Mouse (Mus musculus) CH12F3 (cell line): ENCODE measurements around the gene Icam5.

Experiments
- in situ Hi-C: fragments of 300-500 bp; cut with MboI; formaldehyde crosslinking; loops from 2 replicates; pipeline ENCODE4 v1.14.3; 2020; ENCODE audit warnings: low sequenced_read_pairs

Icam5 gene

GRCm38 (mm10) chr9:21011846-21012312, 20.0 kb upstream of the Icam5 start:
- in situ Hi-C loops: no loop called here

- in situ Hi-C loops: no loop called here
Observed at GRCm38 (mm10) chr9:21012368-21012767, 19.5 kb upstream of the Icam5 start.

DNA sequence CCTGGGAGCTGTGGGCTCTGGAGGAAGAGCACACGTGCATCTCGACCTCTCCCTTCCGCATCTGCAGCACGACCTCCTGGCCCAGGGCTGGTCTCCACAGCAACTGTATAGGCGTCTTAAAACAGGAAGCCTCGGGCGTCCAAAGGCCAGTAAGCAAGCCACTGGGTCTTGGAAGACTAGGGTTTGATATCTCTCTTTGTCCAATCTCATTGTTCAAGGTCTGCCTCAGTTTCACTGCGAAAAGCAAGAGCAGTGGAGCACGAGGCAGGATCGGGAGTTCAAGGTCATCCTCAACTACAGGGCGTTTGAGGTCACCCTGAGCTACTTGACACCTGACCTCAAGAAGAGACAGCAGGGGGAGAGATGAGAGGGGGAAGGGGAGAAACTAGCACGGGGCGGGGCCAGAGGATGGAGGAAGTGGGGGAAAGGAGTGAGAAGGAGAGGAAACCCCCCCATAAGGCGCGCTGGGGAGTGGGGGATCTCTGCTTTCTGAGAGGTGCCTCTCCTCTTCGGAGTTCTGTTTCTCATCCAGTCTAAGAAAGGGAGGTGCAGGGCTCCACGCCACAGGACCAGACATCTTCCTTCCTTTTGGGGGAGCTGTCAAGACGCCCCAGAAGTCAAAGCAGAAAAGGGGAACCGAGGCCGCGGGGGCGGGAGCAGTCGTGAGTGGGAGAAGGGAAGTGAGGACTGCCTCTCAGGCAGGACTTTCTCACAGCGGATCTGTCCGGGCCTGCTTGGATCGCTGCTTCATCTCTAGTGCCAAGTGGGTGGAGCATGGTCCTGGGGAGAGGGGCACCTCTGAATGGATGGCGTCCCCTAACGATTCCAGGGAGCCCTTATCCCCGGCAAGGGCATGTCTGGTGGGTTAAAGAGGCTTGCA, 16.9 kb upstream of the Icam5 start:
- in situ Hi-C loops: no loop called here

DNA sequence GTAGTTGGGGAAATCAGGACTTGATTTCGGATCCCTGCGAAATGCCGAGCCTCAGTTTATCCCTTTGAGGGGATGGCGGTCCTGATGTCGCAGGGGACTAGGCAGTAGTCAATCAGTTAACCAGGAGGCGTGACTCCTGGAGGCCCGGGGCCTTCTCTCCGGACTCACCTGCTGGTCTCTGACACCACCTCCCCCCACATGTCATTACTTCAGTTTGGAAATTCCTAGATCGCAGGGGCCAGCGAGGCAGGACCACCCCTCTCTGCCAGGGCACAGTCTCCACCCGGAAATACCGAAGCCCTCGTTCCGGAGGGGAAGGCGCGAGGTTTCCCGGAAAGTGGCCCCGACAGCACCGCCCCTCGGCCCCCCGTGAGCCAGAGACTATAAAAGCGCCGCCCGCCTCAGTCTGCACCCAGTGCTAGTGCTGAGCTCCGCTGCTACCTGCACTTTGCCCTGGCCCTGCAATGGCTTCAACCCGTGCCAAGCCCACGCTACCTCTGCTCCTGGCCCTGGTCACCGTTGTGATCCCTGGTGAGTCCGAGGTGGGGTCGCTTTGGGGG, 16.2 kb upstream of the Icam5 start, which contains the start of gene Icam1:
TSS of gene Icam1 (plus strand) at position 415 of the 560 bp plus-strand sequence.
- in situ Hi-C loops: no loop called here

- in situ Hi-C loops: no loop called here
Observed at GRCm38 (mm10) chr9:21016331-21017176, 15.3 kb upstream of the Icam5 start.

DNA sequence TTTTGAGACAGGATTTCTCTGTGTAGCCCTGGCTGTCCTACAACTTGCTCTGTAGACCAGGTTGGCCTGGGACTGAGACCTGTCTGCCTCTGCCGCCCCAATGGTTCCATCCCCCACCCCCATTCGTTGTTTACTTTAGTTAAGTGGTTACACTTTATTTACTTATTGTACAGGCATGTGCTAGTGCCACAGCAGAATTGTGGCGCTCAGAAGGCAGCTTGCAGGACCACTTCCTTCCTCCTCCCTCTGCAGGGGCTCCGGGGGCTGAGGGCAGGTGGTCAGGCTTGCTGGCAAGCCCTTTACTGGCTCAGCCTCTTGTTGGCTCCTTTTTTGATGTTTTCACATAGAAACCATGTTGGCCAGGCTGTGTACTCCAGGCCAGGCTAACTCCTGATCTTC, 14.7 kb upstream of the Icam5 start:
- in situ Hi-C loops: no loop called here

- in situ Hi-C loops: no loop called here
Observed at GRCm38 (mm10) chr9:21018600-21018999, 13.3 kb upstream of the Icam5 start.

DNA sequence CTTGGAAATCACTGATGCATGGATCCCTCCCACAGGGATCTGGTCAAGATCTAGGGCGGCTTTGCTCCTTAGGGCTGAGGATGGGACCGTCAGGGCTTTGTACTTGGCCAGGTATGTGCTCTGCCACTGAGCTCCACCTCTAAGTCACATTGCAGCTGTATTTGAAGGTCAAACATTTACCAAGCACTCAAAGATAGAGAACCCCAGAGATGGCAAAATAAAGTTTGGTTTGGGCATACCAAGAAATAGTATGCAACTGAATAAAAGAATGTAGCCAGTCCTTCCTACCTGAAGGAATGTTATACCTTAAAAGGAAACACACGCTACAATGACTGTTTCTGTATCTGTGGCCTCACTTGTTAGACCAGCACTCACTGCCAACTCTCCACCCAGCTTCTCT, 10.5 kb upstream of the Icam5 start:
- in situ Hi-C loops: loop anchor here (5.0 kb wide), 1 partner anchor 121 kb away; no protein-coding TSS in a partner anchor

- in situ Hi-C loops: loop anchor here (5.0 kb wide), 1 partner anchor 120 kb away; no protein-coding TSS in a partner anchor
Observed at GRCm38 (mm10) chr9:21022288-21022687, 9.6 kb upstream of the Icam5 start.

DNA sequence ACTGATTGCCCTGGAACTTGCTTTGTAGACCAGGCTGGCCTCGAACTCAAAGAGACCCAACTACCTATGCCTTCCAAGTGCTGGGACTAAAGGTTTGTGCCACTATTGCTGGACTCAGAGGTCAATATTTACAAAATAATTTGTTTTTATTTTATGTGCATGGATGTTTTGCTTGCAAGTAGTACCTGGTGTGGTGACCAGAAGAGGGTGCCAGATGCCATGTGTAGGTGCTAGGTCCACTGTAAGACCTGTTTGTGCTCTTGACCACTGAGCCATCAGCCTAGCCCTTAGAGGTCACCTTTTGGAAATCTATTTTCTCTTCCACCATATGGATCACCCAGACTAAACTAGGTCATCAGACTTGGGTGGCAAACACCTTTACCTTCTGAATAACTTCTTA, 9.1 kb upstream of the Icam5 start:
- in situ Hi-C loops: loop anchor here (5.0 kb wide), 1 partner anchor 120 kb away; no protein-coding TSS in a partner anchor

DNA sequence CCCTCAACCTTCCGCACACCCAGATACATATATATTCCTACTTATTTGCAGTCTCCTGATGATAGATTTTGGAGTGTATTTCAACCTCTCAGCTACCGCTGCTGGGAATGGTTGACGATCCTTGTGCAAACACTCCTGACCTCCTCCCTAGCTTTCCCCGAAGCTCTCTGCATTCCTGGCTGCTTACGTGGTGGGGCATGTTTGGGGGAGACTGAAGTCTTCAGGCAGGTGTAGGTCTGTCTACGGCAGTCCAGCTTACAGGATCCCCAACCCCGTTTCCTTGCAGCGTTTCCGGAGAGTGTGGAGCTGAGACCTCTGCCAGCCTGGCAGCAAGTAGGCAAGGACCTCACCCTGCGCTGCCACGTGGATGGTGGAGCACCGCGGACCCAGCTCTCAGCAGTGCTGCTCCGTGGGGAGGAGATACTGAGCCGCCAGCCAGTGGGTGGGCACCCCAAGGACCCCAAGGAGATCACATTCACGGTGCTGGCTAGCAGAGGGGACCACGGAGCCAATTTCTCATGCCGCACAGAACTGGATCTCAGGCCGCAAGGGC, 6.5 kb upstream of the Icam5 start:
- in situ Hi-C loops: no loop called here

GRCm38 (mm10) chr9:21026849-21027248, 5.0 kb upstream of the Icam5 start:
- in situ Hi-C loops: no loop called here

GRCm38 (mm10) chr9:21027774-21028290, 4.0 kb upstream of the Icam5 start:
- in situ Hi-C loops: no loop called here

DNA sequence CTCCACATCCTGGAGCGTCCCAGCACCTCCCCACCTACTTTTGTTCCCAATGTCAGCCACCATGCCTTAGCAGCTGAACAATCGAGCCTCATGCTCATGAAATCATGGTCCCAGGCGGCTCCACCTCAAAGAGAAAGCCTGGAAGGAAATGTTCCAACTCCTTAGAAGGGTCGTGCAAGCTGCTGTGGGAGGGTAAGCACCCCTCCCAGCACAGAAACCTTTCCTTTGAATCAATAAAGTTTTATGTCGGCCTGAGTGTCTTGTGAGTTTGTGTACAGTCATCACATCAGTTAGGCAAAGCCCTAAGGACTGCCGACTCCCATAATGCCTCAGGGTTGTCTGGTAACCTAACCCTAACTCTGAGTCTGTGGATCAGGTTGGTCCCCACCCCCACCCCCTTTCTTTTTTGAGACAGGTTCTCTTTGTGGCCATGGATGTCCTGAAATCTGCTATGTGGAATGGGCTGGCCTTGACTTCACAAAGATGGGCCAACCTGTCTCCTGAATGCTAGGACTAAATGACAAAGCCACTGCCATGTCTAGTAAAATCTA, 3.2 kb upstream of the Icam5 start:
- in situ Hi-C loops: no loop called here

DNA sequence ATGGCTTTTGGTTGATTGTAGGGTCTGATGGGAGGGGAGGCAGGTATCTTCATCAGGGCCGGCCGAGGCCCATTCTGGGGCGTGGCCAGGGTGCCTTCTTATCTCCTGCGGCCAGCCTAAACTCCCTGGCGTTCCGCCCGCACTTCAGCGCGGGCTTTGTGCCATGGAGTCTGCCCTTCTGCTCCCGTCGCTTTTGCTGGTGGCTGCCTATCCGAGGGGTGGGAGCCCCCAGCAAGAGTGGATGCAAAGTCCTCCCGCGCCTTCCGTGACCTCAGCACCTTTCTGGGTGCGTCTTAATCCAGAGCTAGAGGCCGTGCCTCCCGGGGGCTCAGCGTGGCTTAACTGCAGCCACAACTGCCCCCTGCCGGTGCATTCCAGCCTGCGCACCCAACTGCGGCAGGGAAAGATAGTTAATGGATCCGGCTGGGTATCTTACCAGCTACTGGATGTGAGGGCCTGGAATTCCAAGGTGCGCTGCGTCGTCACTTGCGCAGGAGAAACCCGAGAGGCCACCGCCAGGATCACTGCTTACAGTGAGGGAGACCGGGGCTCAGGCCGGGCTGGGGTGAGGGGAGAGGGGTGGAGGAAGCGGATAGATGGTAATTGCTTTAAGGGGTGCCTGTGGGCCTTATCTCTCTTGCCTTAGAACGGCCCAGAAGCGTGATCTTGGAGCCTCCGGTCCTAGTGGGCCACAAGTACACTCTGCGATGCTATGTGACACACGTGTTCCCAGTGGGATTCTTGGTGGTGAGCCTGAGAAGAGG, 2.4 kb upstream of the Icam5 start, which contains the start of gene Icam4:
TSS of gene Icam4 (plus strand) at position 83 of the 764 bp plus-strand sequence.
- in situ Hi-C loops: no loop called here

GRCm38 (mm10) chr9:21030055-21030600, 1.7 kb upstream of the Icam5 start:
- in situ Hi-C loops: no loop called here

- in situ Hi-C loops: no loop called here
Observed at GRCm38 (mm10) chr9:21030781-21031250, 1.1 kb upstream of the Icam5 start.

DNA sequence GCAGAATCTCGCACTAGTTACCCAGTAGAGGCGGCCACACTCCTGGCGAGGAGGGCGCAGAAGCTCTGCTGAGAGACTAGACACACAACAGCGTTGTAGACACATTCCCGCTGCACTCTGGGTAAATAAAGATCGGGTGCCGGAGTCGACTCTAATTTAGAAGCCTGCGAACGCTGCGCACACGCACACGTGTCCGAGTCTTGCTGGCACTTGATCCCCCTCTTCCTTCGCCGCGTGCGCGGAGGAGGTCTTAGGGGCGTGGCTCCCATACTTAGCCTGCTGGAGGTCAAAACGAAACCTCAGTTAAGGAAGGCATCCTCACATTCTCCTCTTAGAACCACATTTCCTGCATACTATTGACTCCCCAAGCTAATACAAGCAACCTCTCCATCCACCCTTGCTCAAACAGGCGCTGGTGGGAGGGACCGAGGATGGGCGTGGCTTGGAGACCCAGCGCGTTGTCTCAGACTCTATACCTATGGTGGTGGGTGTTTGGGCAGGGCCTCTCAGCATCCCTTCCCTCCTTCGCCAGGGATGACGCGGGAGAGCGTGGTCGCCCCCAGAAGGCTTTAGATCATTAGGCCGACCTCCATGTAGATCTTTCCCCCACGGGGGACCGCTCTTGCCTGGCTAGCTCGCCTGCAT, 500 bp upstream of the Icam5 start:
- in situ Hi-C loops: no loop called here

- in situ Hi-C loops: no loop called here
Observed at GRCm38 (mm10) chr9:21032491-21032890, 618 bp downstream of the Icam5 start.
